Mouse (Mus musculus) limb, embryonic 13.5 days (tissue): Measurements from ENCODE around the gene Fam213b. TPM values are rescaled to one million over a fixed set of nuclear protein-coding genes. Genes with fewer than 3 reads are reported as not detected.

ENCODE experiments used
- ATAC-seq: fragments of 200-750 bp; cut with Nextera tagmentation; 2 replicates; pipeline ENCODE4 v1.8.0; 2017; ENCODE audit warnings: low read depth, moderate number of reproducible peaks, moderate TSS enrichment; ENCODE audit not compliant: low FRiP score
- H3K27ac ChIP-seq: fragments of 300-500 bp; sonication (generic); 2 replicates; pipeline ENCODE4 v1.5.1; 2015; ENCODE audit warnings: inconsistent platforms, mild to moderate bottlenecking, moderate library complexity
- H3K27me3 ChIP-seq: fragments of 300-500 bp; sonication (generic); 2 replicates; pipeline ENCODE4 v1.6.1; 2015; ENCODE audit warnings: mild to moderate bottlenecking, inconsistent platforms
- H3K36me3 ChIP-seq: fragments of 300-500 bp; sonication (generic); 2 replicates; pipeline ENCODE4 v1.6.1; 2015; ENCODE audit warnings: inconsistent platforms, mild to moderate bottlenecking, moderate library complexity
- H3K4me1 ChIP-seq: fragments of 300-500 bp; sonication (generic); 2 replicates; pipeline ENCODE4 v1.6.1; 2015; ENCODE audit warnings: inconsistent platforms
- H3K4me2 ChIP-seq: fragments of 300-500 bp; sonication (generic); replicated peaks from 2 replicates; pipeline ENCODE4 v1.6.1; 2015; ENCODE audit warnings: inconsistent platforms, mild to moderate bottlenecking, moderate library complexity
- H3K4me3 ChIP-seq: fragments of 300-500 bp; sonication (generic); 2 replicates; pipeline ENCODE4 v1.5.1; 2015; ENCODE audit warnings: moderate library complexity, mild to moderate bottlenecking, inconsistent platforms
- H3K9ac ChIP-seq: fragments of 300-500 bp; sonication (generic); 2 replicates; pipeline ENCODE4 v1.6.1; 2015; ENCODE audit warnings: mild to moderate bottlenecking, inconsistent platforms
- H3K9me3 ChIP-seq: fragments of 300-500 bp; sonication (generic); 2 replicates; pipeline ENCODE4 v1.6.1; 2016; ENCODE audit warnings: inconsistent platforms
- WGBS: fragments of 180-500 bp; shearing (Covaris S2); methylation state at CpG from one replicate; pipeline ENCODE4 v1.1.7; 2015; 5-methylcytosine and 5-hydroxymethylcytosine counted together
- polyA plus RNA-seq: library from polyadenylated mRNA; unstranded; fragments of >200 nt; fragmentation: Nextera tagmentation; extraction: Ambion mirVana; gene quantifications from 2 replicates; pipeline ENCODE4 v1.2.1, GENCODE M21; 2015

The Fam213b gene
- polyA plus RNA-seq, 1 experiment from 2014 or later = 44.3 TPM

- H3K4me1 ChIP-seq = peaks cover 19% of the 10 kb centered on the region
- H3K27me3 ChIP-seq = peaks cover 20% of the 10 kb centered on the region
- H3K4me3 ChIP-seq = no peak within 1 kb of the TSS
- no peaks in the 10 kb centered on the region for H3K9me3 ChIP-seq
- no peak within 1 kb of the TSS for H3K27ac ChIP-seq
- WGBS = 84% methylated on average over 7 of the region's 7 CpGs
- H3K36me3 ChIP-seq = no peaks in the 10 kb centered on the region
- ATAC-seq = no peak
- no peak within 1 kb of the TSS for H3K4me2 ChIP-seq
- H3K9ac ChIP-seq = no peak within 1 kb of the TSS
Observed at GRCm38 (mm10) chr4:154869440-154869839, 29.5 kb downstream of the Fam213b start, which contains the start of gene Mmel1. Gene Mmel1 (plus strand): TSS chr4:154869585.

- WGBS = 81% methylated on average over 6 of the region's 6 CpGs
- Histone ChIP-seq H3K4me3 (no peak overlapping the region), H3K4me1 (peaks cover 19% of the 10 kb centered on the region), H3K9ac (no peak overlapping the region), H3K9me3 (no peaks in the 10 kb centered on the region), H3K4me2 (no peak overlapping the region), H3K27me3 (peaks cover 20% of the 10 kb centered on the region), H3K36me3 (no peaks in the 10 kb centered on the region), H3K27ac (no peak overlapping the region)
- no peak for ATAC-seq
Observed at GRCm38 (mm10) chr4:154867257-154867656, 31.7 kb downstream of the Fam213b start.

GRCm38 (mm10) chr4:154866391-154866790 lies 32.5 kb downstream of the Fam213b start:
- Histone ChIP-seq H3K27me3 (peaks cover 11% of the 10 kb centered on the region), H3K27ac (no peak overlapping the region), H3K4me2 (no peak overlapping the region), H3K36me3 (no peaks in the 10 kb centered on the region), H3K4me3 (no peak overlapping the region), H3K9me3 (no peaks in the 10 kb centered on the region), H3K4me1 (peaks cover 13% of the 10 kb centered on the region), H3K9ac (no peak overlapping the region)
- ATAC-seq = no peak
- 88% methylated on average over 5 of the region's 5 CpGs for WGBS

GRCm38 (mm10) chr4:154864961-154865760 lies 33.8 kb downstream of the Fam213b start:
- H3K4me1 ChIP-seq = peaks cover 13% of the 10 kb centered on the region
- 80% methylated on average over 18 of the region's 18 CpGs for WGBS
- peak overlapping the region; percentile 89 for H3K27ac ChIP-seq
- peak; percentile 15; the same call in 1 of the 2 replicates for ATAC-seq
- H3K9me3 ChIP-seq = no peaks in the 10 kb centered on the region
- no peaks in the 10 kb centered on the region for H3K36me3 ChIP-seq
- H3K9ac ChIP-seq = peak overlapping the region; percentile 65
- peak overlapping the region; percentile 43 for H3K4me3 ChIP-seq
- H3K4me2 ChIP-seq = peak overlapping the region; percentile 63
- H3K27me3 ChIP-seq = peaks cover 7% of the 10 kb centered on the region; the same call in 1 of the 2 replicates

GRCm38 (mm10) chr4:154864271-154864771 lies 34.6 kb downstream of the Fam213b start:
- Histone ChIP-seq H3K4me1 (peaks cover 13% of the 10 kb centered on the region), H3K4me2 (peak overlapping the region; percentile 63), H3K9me3 (no peaks in the 10 kb centered on the region), H3K27ac (peak overlapping the region; percentile 89), H3K27me3 (peaks cover 7% of the 10 kb centered on the region; the same call in 1 of the 2 replicates), H3K4me3 (peak overlapping the region; percentile 43), H3K36me3 (no peaks in the 10 kb centered on the region), H3K9ac (peak overlapping the region; percentile 65)
- whole genome bisulfite sequencing = 0% methylated on average over 18 of the region's 18 CpGs
- peak; percentile 90 for ATAC-seq

- Histone ChIP-seq H3K9ac (no peak overlapping the region), H3K4me1 (peaks cover 13% of the 10 kb centered on the region), H3K9me3 (no peaks in the 10 kb centered on the region), H3K4me2 (no peak overlapping the region), H3K27ac (no peak overlapping the region; the same call in 1 of the 2 replicates), H3K27me3 (0 out of 2 replicates have a peak, but pooled peaks cover 3% of the 10 kb centered on the region), H3K36me3 (no peaks in the 10 kb centered on the region), H3K4me3 (no peak overlapping the region)
- no peak for ATAC-seq
- 86% methylated on average over 3 of the region's 3 CpGs for WGBS
Observed at GRCm38 (mm10) chr4:154863436-154863935, 35.4 kb downstream of the Fam213b start.

GRCm38 (mm10) chr4:154861967-154862366 lies 37.0 kb downstream of the Fam213b start:
- no peaks in the 10 kb centered on the region for H3K36me3 ChIP-seq
- H3K4me1 ChIP-seq = peaks cover 13% of the 10 kb centered on the region
- no peak overlapping the region for H3K4me2 ChIP-seq
- WGBS = 69% methylated on average over 5 of the region's 5 CpGs
- H3K27me3 ChIP-seq = peaks cover 11% of the 10 kb centered on the region
- no peak overlapping the region for H3K4me3 ChIP-seq
- ATAC-seq = no peak
- no peaks in the 10 kb centered on the region for H3K9me3 ChIP-seq
- H3K27ac ChIP-seq = no peak overlapping the region
- no peak overlapping the region for H3K9ac ChIP-seq

GRCm38 (mm10) chr4:154858601-154859000 lies 40.3 kb downstream of the Fam213b start:
- Histone ChIP-seq H3K27me3 (peaks cover 45% of the 10 kb centered on the region), H3K36me3 (no peaks in the 10 kb centered on the region), H3K9me3 (no peaks in the 10 kb centered on the region), H3K27ac (no peak overlapping the region), H3K4me2 (no peak overlapping the region), H3K9ac (no peak overlapping the region), H3K4me1 (peaks cover 16% of the 10 kb centered on the region), H3K4me3 (no peak overlapping the region)
- WGBS = 75% methylated on average over 3 of the region's 3 CpGs
- ATAC-seq = no peak

GRCm38 (mm10) chr4:154857366-154858240 lies 41.3 kb downstream of the Fam213b start:
- Histone ChIP-seq H3K4me3 (no peak overlapping the region), H3K9me3 (no peaks in the 10 kb centered on the region), H3K4me1 (peaks cover 16% of the 10 kb centered on the region), H3K36me3 (no peaks in the 10 kb centered on the region), H3K9ac (no peak overlapping the region), H3K4me2 (no peak overlapping the region), H3K27me3 (peaks cover 54% of the 10 kb centered on the region), H3K27ac (no peak overlapping the region)
- WGBS = 72% methylated on average over 10 of the region's 10 CpGs
- no peak for ATAC-seq

- Histone ChIP-seq H3K4me1 (peaks cover 16% of the 10 kb centered on the region), H3K4me3 (peak overlapping the region; percentile 52), H3K27ac (no peak overlapping the region), H3K36me3 (no peaks in the 10 kb centered on the region), H3K9me3 (no peaks in the 10 kb centered on the region), H3K27me3 (peaks cover 55% of the 10 kb centered on the region), H3K9ac (no peak overlapping the region), H3K4me2 (peak overlapping the region; percentile 89)
- 86% methylated on average over 7 of the region's 7 CpGs for WGBS
- ATAC-seq = no peak
Observed at GRCm38 (mm10) chr4:154856882-154857281, 42.1 kb downstream of the Fam213b start.

GRCm38 (mm10) chr4:154856480-154856837 lies 42.5 kb downstream of the Fam213b start:
- Histone ChIP-seq H3K27me3 (peaks cover 55% of the 10 kb centered on the region), H3K9ac (peak overlapping the region; percentile 62), H3K9me3 (no peaks in the 10 kb centered on the region), H3K36me3 (no peaks in the 10 kb centered on the region), H3K4me2 (peak overlapping the region; percentile 89), H3K27ac (no peak overlapping the region), H3K4me3 (peak overlapping the region; percentile 52), H3K4me1 (peaks cover 16% of the 10 kb centered on the region)
- no peak; the same call in 1 of the 2 replicates for ATAC-seq
- WGBS = 16% methylated on average over 9 of the region's 9 CpGs
